Mouse (Mus musculus) lung, embryonic 15.5 days (tissue): Measurements from ENCODE around the gene Tstd3. TPM values are rescaled to one million over a fixed set of nuclear protein-coding genes. Genes with fewer than 3 reads are reported as not detected.

Source experiments
- ATAC-seq: fragments of 200-750 bp; cut with Nextera tagmentation; 2 replicates; pipeline ENCODE4 v1.8.0; 2017; ENCODE audit warnings: moderate number of reproducible peaks, borderline replicate concordance; ENCODE audit not compliant: low FRiP score, low TSS enrichment; ENCODE audit errors: extremely low read depth
- H3K27ac ChIP-seq: fragments of 300-500 bp; sonication (generic); 2 replicates; pipeline ENCODE4 v1.5.1; 2015; ENCODE audit warnings: moderate library complexity, mild to moderate bottlenecking, inconsistent platforms
- H3K27me3 ChIP-seq: fragments of 300-500 bp; sonication (generic); 2 replicates; pipeline ENCODE4 v1.6.1; 2015; ENCODE audit warnings: inconsistent platforms
- H3K36me3 ChIP-seq: fragments of 300-500 bp; sonication (generic); 2 replicates; pipeline ENCODE4 v1.6.1; 2015; ENCODE audit warnings: inconsistent platforms
- H3K4me1 ChIP-seq: fragments of 300-500 bp; sonication (generic); 2 replicates; pipeline ENCODE4 v1.6.1; 2015; ENCODE audit warnings: inconsistent platforms
- H3K4me2 ChIP-seq: fragments of 300-500 bp; sonication (generic); 2 replicates; pipeline ENCODE4 v1.6.1; 2015; ENCODE audit warnings: inconsistent platforms, mild to moderate bottlenecking, moderate library complexity
- H3K4me3 ChIP-seq: fragments of 300-500 bp; sonication (generic); 2 replicates; pipeline ENCODE4 v1.5.1; 2015; ENCODE audit warnings: mild to moderate bottlenecking, inconsistent platforms
- H3K9ac ChIP-seq: fragments of 300-500 bp; sonication (generic); 2 replicates; pipeline ENCODE4 v1.6.1; 2015; ENCODE audit warnings: inconsistent platforms
- H3K9me3 ChIP-seq: fragments of 300-500 bp; sonication (generic); 2 replicates; pipeline ENCODE4 v1.6.1; 2016; ENCODE audit warnings: inconsistent platforms
- WGBS: fragments of 180-500 bp; shearing (Covaris S2); methylation state at CpG from one replicate; pipeline ENCODE4 v1.1.7; 2015; 5-methylcytosine and 5-hydroxymethylcytosine counted together
- polyA plus RNA-seq: library from polyadenylated mRNA; unstranded; fragments of >200 nt; fragmentation: Nextera tagmentation; extraction: Ambion mirVana; gene quantifications from 2 replicates; pipeline ENCODE4 v1.2.1, GENCODE M21; 2015

Tstd3 gene
- polyA plus RNA-seq, 1 experiment from 2014 or later: 9.6 TPM

DNA sequence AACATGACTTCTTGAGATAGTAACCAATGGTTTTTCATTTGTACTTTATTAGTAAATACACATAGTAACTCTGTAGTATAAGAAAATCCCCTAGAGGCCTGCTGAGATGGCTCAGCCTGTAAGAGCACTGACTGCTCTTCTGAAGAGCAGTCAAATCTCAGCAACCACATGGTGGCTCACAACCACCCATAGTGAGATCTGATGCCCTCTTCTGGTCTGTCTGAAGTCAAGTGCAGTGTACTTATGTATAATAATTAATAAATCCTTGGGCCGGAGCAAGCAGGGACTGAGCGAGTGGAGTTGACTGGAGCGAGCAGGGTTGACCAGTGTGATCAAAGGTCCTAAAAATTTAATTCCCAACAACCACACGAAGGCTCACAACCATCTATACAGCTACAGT lies 27.8 kb downstream of the Tstd3 start:
- WGBS: 63% methylated on average over 4 of the region's 4 CpGs
- H3K27ac ChIP-seq: no peak overlapping the region
- ATAC-seq: no peak
- H3K27me3 ChIP-seq: no peaks in the 10 kb centered on the region
- H3K9ac ChIP-seq: no peak overlapping the region
- H3K36me3 ChIP-seq: peaks cover 13% of the 10 kb centered on the region
- no peaks in the 10 kb centered on the region for H3K9me3 ChIP-seq
- no peaks in the 10 kb centered on the region for H3K4me1 ChIP-seq
- no peak overlapping the region for H3K4me2 ChIP-seq
- no peak overlapping the region for H3K4me3 ChIP-seq

DNA sequence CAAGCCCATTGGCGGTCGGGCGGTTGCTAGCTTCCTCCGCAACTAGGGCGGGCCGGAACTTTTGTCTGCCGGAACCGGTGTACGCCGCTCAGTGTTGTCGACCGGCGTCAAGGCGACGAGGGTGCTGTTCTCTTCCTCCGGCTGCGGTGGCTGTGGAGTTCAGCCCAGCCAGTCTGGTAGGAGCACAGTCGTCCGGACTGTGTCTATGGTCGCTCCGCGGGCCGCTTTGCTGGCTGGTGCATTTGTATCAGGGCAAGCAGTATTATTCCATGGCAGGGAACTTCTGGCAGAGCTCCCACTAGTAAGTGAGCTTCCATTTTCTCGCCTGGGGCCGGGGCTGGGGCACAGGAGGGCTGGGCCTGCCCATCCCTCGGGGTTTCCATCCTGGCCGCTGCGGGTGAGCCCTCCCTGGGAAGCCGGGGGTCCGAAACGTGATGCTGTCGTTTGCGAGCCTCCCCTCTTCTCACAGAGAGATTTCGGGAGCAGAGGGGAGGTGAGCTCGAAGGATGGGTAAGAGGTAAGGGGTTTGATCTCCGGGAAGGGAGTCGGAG lies 39.3 kb downstream of the Tstd3 start, which contains the start of gene Ccnc:
Gene Ccnc (plus strand): TSS at position 87 of the 551 bp plus-strand sequence.
- H3K4me3 ChIP-seq: peak within 1 kb of the TSS; percentile 68
- peak within 1 kb of the TSS; percentile 84 for H3K27ac ChIP-seq
- whole genome bisulfite sequencing: under 1% methylated on average over 37 of the region's 37 CpGs

DNA sequence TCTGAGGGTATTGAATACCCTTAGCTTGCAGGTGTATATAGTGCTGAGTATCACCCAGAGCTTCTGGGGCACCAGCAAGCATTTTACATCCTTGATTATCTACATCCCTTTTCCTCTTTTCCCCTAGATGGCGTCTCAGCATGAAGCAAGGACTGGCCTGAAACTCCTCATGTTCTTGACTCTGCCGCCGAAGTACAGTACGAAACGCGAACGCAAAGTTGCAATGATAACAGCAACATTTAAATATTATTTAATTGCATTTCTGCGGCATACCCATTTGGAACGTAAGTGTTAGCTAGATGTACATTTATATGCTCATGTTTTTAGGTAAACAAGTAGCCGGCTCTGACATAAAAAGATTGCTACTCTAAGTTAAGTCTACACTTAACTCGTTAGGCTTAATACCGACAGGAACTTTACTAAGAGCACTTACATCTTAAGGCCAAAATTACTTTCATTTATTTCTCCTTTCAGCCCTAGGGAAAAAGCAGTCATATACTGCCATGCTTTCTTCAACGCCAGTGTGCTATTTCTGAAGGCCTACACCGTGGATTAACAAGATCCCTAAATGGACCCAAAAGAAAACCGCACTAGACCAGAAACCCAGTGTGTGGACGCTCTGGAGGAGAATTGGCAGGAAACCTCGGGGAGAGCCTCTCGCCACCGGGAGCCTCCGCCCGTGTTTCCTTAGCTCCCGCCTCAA lies 39.9 kb downstream of the Tstd3 start:
- Histone ChIP-seq H3K27ac (peak overlapping the region; percentile 84), H3K4me2 (peak overlapping the region; percentile 76)

More for the DNA sequence above, 39.3 kb downstream of the Tstd3 start, which contains the start of gene Ccnc:
- peaks cover under 1% of the 10 kb centered on the region; the same call in 1 of the 2 replicates for H3K36me3 ChIP-seq
- H3K9ac ChIP-seq: peak within 1 kb of the TSS; percentile 85
- peak within 1 kb of the TSS; percentile 76 for H3K4me2 ChIP-seq
- ATAC-seq: peak; percentile 97
- H3K4me1 ChIP-seq: peaks cover 5% of the 10 kb centered on the region
- no peaks in the 10 kb centered on the region for H3K27me3 ChIP-seq
- H3K9me3 ChIP-seq: no peaks in the 10 kb centered on the region

DNA sequence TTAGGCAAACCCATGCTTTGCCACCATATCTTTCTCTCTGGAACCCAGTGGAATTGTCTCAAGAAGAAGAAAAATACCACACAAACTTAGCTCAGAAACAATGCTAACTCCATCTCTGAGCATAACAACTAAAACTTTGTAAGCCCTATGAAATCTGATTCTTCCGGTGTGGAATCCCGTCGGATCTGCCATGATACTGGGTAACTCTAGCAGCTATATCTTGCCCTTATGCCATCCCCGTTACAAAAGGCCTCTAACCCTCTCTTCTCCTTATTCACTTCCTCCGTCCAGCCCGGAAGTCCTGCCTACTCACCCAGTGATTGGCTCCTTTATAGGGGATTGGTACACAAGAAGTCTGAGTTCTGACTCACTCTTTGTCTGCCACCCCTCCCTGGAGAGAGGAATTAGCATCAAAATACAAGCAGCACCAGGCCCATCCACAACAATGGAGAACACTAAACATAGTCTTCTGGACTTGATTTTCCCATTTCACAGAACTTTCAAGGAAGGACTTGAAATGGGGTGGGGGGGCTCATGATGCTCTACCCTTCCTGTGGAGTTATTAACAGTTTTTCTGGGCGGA lies 44.2 kb downstream of the Tstd3 start:
- H3K27me3 ChIP-seq: no peaks in the 10 kb centered on the region
- H3K4me3 ChIP-seq: no peak overlapping the region
- H3K9me3 ChIP-seq: no peaks in the 10 kb centered on the region
- no peak overlapping the region for H3K4me2 ChIP-seq
- H3K27ac ChIP-seq: no peak overlapping the region
- ATAC-seq: no peak
- no peak overlapping the region for H3K9ac ChIP-seq
- no peaks in the 10 kb centered on the region for H3K4me1 ChIP-seq
- WGBS: 63% methylated on average over 7 of the region's 7 CpGs
- H3K36me3 ChIP-seq: no peaks in the 10 kb centered on the region

More for the DNA sequence above, 39.9 kb downstream of the Tstd3 start:
- Histone ChIP-seq H3K9ac (peak overlapping the region; percentile 85), H3K9me3 (no peaks in the 10 kb centered on the region), H3K27me3 (no peaks in the 10 kb centered on the region), H3K4me3 (peak overlapping the region; percentile 68), H3K4me1 (peaks cover 5% of the 10 kb centered on the region), H3K36me3 (no peaks in the 10 kb centered on the region)
- under 1% methylated on average over 22 of the region's 22 CpGs for WGBS
- peak; percentile 73; the same call in 1 of the 2 replicates for ATAC-seq

DNA sequence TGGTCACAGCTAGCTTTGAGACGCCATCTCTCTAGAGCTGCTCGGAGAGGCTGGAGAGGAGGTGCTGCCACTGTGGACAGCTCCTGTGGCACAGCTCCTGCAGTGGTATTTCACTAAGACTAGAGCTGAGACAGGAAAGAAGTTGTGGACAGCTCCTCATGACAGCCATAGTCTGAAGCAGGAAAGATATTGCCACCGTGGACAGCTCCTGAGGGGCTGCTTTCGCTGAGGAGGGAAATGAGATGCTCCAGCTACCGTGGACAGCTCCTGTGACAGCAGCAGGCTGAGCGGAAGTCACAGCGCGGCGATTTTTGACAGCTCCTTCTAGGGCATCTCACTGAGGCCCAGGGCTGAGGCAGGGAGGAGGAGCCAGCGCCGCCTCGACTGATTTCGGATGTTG lies 54.9 kb downstream of the Tstd3 start:
- H3K9me3 ChIP-seq: no peaks in the 10 kb centered on the region
- no peaks in the 10 kb centered on the region for H3K27me3 ChIP-seq
- 0 out of 2 replicates have a peak overlapping the region, but pooled peaks have one; percentile 13 for H3K4me2 ChIP-seq
- H3K9ac ChIP-seq: no peak overlapping the region
- peak; percentile 97 for ATAC-seq
- H3K36me3 ChIP-seq: no peaks in the 10 kb centered on the region
- no peak overlapping the region for H3K27ac ChIP-seq
- WGBS: 4% methylated on average over 13 of the region's 13 CpGs
- no peaks in the 10 kb centered on the region for H3K4me1 ChIP-seq
- no peak overlapping the region for H3K4me3 ChIP-seq

Other genes starting within 250 kb of the Tstd3 start
- not detected in 2 replicates for gene Prdm13, start 81.2 kb downstream of the Tstd3 start, polyA plus RNA-seq
- 47.4 TPM in 2 replicates for gene Ccnc, start 39.5 kb downstream of the Tstd3 start, polyA plus RNA-seq
- 8.8 and 8.9 TPM in 2 replicates for gene Usp45, start 56 bp downstream of the Tstd3 start, polyA plus RNA-seq
- gene Pnisr, start 80.4 kb upstream of the Tstd3 start, polyA plus RNA-seq: 119 and 130 TPM in 2 replicates
- 14.0 and 15.4 TPM in 2 replicates for gene Coq3, start 112.5 kb upstream of the Tstd3 start, polyA plus RNA-seq
- gene Faxc, start 164.1 kb upstream of the Tstd3 start, polyA plus RNA-seq: 3.4 and 3.5 TPM in 2 replicates